Comparison of ENCODE assay signal across 8 mouse cellular contexts in the genomic region with DNA sequence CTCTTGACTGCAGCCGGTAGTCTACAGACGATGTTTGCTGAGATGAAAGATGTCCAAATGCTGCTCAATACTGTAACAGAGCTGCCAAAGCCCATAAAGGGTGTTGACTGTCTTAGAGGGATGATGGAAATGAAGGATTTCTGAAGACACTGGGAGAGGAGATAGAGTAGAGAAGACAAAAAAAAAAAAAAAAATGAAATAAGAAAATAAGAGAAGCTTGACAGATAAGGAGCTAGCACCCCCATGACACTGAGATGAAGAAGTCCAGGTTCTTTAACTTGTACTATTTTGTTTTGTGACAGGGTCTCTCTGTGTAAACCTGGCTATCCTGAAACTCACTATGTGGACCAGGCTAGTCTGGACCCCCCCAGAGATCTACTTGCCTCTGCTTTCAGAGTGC. TPM values are rescaled to one million over a fixed set of nuclear protein-coding genes. Genes with fewer than 3 reads are reported as not detected.
DNase-seq lines count a peak whose midpoint lies in the region; ATAC-seq and TF ChIP-seq lines count a peak whose summit lies in the region.

No protein-coding gene starts in this region.

- no peaks in the 10 kb centered on the region for H3K36me3 ChIP-seq in kidney, embryonic 14.5 days (ENCODE audit: control insufficient read depth, insufficient read depth, low read length)
- no peaks in the 10 kb centered on the region for H3K36me3 ChIP-seq in hindbrain, embryonic 12.5 days
- no peaks in the 10 kb centered on the region for H3K36me3 ChIP-seq in midbrain, embryonic 11.5 days (ENCODE audit: control insufficient read depth, insufficient read depth, low read length)

- peaks cover 13% of the 10 kb centered on the region; the same call in 1 of the 2 replicates for H3K27me3 ChIP-seq in kidney, embryonic 14.5 days (ENCODE audit: control insufficient read depth, insufficient read depth, low read length)
- peaks cover 21% of the 10 kb centered on the region for H3K27me3 ChIP-seq in hindbrain, embryonic 12.5 days
- H3K27me3 ChIP-seq in midbrain, embryonic 11.5 days (ENCODE audit: control insufficient read depth, insufficient read depth, low read length) = peaks cover 9% of the 10 kb centered on the region

- TF ChIP-seq POLR2A in cortical plate, adult 2 months (IDR thresholded peaks at IDR 0.05; ENCODE audit: extremely low read depth, insufficient read depth, low read length) = no peak

- no peak for DNase-seq in kidney, postnatal 25 days
- DNase-seq in midbrain, embryonic 11.5 days (ENCODE audit: low spot score, missing footprints) = no peak
- DNase-seq in ovary, adult 18-20 months (ENCODE audit: low spot score) = no peak
- DNase-seq in thymus, postnatal 0 days (ENCODE audit: low spot score) = no peak
- DNase-seq in adrenal gland, postnatal 4 days (ENCODE audit: low spot score in 2 of 2) = no peak

- no peak for ATAC-seq in kidney, embryonic 14.5 days (ENCODE audit: low FRiP score, low TSS enrichment)
- no peak for ATAC-seq in hindbrain, embryonic 12.5 days (ENCODE audit: low FRiP score)
- no peak for ATAC-seq in midbrain, embryonic 11.5 days (ENCODE audit: low FRiP score)

- 39% methylated on average over 2 of the region's 2 CpGs for WGBS in kidney, embryonic 14.5 days
- WGBS in hindbrain, embryonic 12.5 days = 30% methylated on average over 2 of the region's 2 CpGs
- 36% methylated on average over 2 of the region's 2 CpGs for WGBS in midbrain, embryonic 11.5 days

- H3K9ac ChIP-seq in kidney, embryonic 14.5 days (ENCODE audit: low read depth, low read length) = no peak overlapping the region
- no peak overlapping the region for H3K9ac ChIP-seq in hindbrain, embryonic 12.5 days
- H3K9ac ChIP-seq in midbrain, embryonic 11.5 days (ENCODE audit: low read length) = no peak overlapping the region

- H3K4me3 ChIP-seq in kidney, embryonic 14.5 days (ENCODE audit: low read length) = peak overlapping the region; percentile 73
- peak overlapping the region; percentile 65; the same call in 1 of the 2 replicates for H3K4me3 ChIP-seq in cortical plate, adult 2 months (ENCODE audit: insufficient read depth, low read length)
- H3K4me3 ChIP-seq in hindbrain, embryonic 12.5 days = no peak overlapping the region
- H3K4me3 ChIP-seq in midbrain, embryonic 11.5 days (ENCODE audit: low read depth, low read length) = no peak overlapping the region; the same call in 1 of the 2 replicates

- no peak for TF ChIP-seq CTCF in cortical plate, adult 2 months (IDR thresholded peaks at IDR 0.05; ENCODE audit: extremely low read depth, insufficient read depth, low read length)

- no peak overlapping the region for H3K27ac ChIP-seq in kidney, embryonic 14.5 days (ENCODE audit: low read depth, low read length)
- no peak overlapping the region for H3K27ac ChIP-seq in cortical plate, adult 2 months (ENCODE audit: insufficient read depth, low read length)
- no peak overlapping the region for H3K27ac ChIP-seq in hindbrain, embryonic 12.5 days
- H3K27ac ChIP-seq in midbrain, embryonic 11.5 days (ENCODE audit: low read depth, low read length) = no peak overlapping the region

- H3K4me2 ChIP-seq in kidney, embryonic 14.5 days (replicated peaks; ENCODE audit: low read depth, low read length) = peak overlapping the region; percentile 92; the same call in 1 of the 2 replicates
- peak overlapping the region; percentile 66 for H3K4me2 ChIP-seq in hindbrain, embryonic 12.5 days (replicated peaks)
- H3K4me2 ChIP-seq in midbrain, embryonic 11.5 days = peak overlapping the region; percentile 92; the same call in 1 of the 2 replicates

- H3K4me1 ChIP-seq in kidney, embryonic 14.5 days (ENCODE audit: control insufficient read depth, insufficient read depth, low read length) = peaks cover 4% of the 10 kb centered on the region; the same call in 1 of the 2 replicates
- peaks cover 2% of the 10 kb centered on the region; the same call in 1 of the 2 replicates for H3K4me1 ChIP-seq in cortical plate, adult 2 months (ENCODE audit: control insufficient read depth, insufficient read depth, low read length)
- H3K4me1 ChIP-seq in hindbrain, embryonic 12.5 days = peaks cover 12% of the 10 kb centered on the region
- H3K4me1 ChIP-seq in midbrain, embryonic 11.5 days (ENCODE audit: control insufficient read depth, insufficient read depth, low read length) = peaks cover 9% of the 10 kb centered on the region

- no peaks in the 10 kb centered on the region for H3K9me3 ChIP-seq in kidney, embryonic 14.5 days (ENCODE audit: control insufficient read depth, low read length)
- H3K9me3 ChIP-seq in hindbrain, embryonic 12.5 days (replicated peaks) = 0 out of 2 replicates have a peak, but pooled peaks cover 1% of the 10 kb centered on the region
- H3K9me3 ChIP-seq in midbrain, embryonic 11.5 days (ENCODE audit: control insufficient read depth, low read length) = no peaks in the 10 kb centered on the region

RNA-seq across cellular contexts. Expression of gene Snx25, which starts 1.1 kb away (rescaled TPM):
- 7.4 and 9.0 TPM in 2 replicates for polyA plus RNA-seq in kidney, embryonic 14.5 days (2014; fragmentation: Nextera tagmentation; extraction: Ambion mirVana)
- polyA plus RNA-seq in cortical plate, adult 2 months (2012; rRNA removed) = 26.6 and 28.9 TPM in 2 replicates
- polyA plus RNA-seq in hindbrain, embryonic 12.5 days (2016; fragmentation: Nextera tagmentation; extraction: Ambion mirVana) = 5.6 and 5.9 TPM in 2 replicates
- polyA plus RNA-seq in midbrain, embryonic 11.5 days (2014; fragmentation: Nextera tagmentation; extraction: Ambion mirVana) = 5.9 and 7.1 TPM in 2 replicates
- polyA plus RNA-seq in thymus, postnatal 0 days (2015; fragmentation: Nextera tagmentation; extraction: Ambion mirVana) = 10.7 and 13.3 TPM in 2 replicates
- total RNA-seq in adrenal gland, postnatal 4 days (2021) = 10 to 100 TPM; 19.2 to 20.6 TPM

RNA-seq across cellular contexts. Expression of gene Cfap97, which starts 1.5 kb away (rescaled TPM):
- polyA plus RNA-seq in kidney, embryonic 14.5 days (2014; fragmentation: Nextera tagmentation; extraction: Ambion mirVana) = 28.8 and 30.9 TPM in 2 replicates
- 14.8 and 15.3 TPM in 2 replicates for polyA plus RNA-seq in cortical plate, adult 2 months (2012; rRNA removed)
- 26.3 and 28.7 TPM in 2 replicates for polyA plus RNA-seq in hindbrain, embryonic 12.5 days (2016; fragmentation: Nextera tagmentation; extraction: Ambion mirVana)
- polyA plus RNA-seq in midbrain, embryonic 11.5 days (2014; fragmentation: Nextera tagmentation; extraction: Ambion mirVana) = 21.7 and 21.8 TPM in 2 replicates
- polyA plus RNA-seq in thymus, postnatal 0 days (2015; fragmentation: Nextera tagmentation; extraction: Ambion mirVana) = 36.7 and 39.0 TPM in 2 replicates
- 10 to 100 TPM; 24.4 to 26.8 TPM for total RNA-seq in adrenal gland, postnatal 4 days (2021)

RNA-seq across cellular contexts. Expression of gene Slc25a4, which starts 58.0 kb away (rescaled TPM):
- polyA plus RNA-seq in kidney, embryonic 14.5 days (2014; fragmentation: Nextera tagmentation; extraction: Ambion mirVana) = 535 and 564 TPM in 2 replicates
- 660 and 673 TPM in 2 replicates for polyA plus RNA-seq in cortical plate, adult 2 months (2012; rRNA removed)
- polyA plus RNA-seq in hindbrain, embryonic 12.5 days (2016; fragmentation: Nextera tagmentation; extraction: Ambion mirVana) = 561 and 574 TPM in 2 replicates
- polyA plus RNA-seq in midbrain, embryonic 11.5 days (2014; fragmentation: Nextera tagmentation; extraction: Ambion mirVana) = 477 and 504 TPM in 2 replicates
- 274 and 292 TPM in 2 replicates for polyA plus RNA-seq in thymus, postnatal 0 days (2015; fragmentation: Nextera tagmentation; extraction: Ambion mirVana)
- 100 to 1,000 TPM; 273 to 285 TPM for total RNA-seq in adrenal gland, postnatal 4 days (2021)

Comparison
In these comparisons a context has a peak if more than half of its experiments do, and no peak if none do; other contexts are left out.
1. H3K4me3 ChIP-seq: peak in kidney, embryonic 14.5 days (single experiment) and cortical plate, adult 2 months (single experiment); none in hindbrain, embryonic 12.5 days (single experiment) and midbrain, embryonic 11.5 days (single experiment).
2. Peak in every context shown above with its lines, with median percentiles within 50 percentile points of each other: H3K4me2 ChIP-seq.